Mouse (Mus musculus) liver, embryonic 14.5 days (tissue): ENCODE measurements around the gene Triap1. TPM values are rescaled to one million over a fixed set of nuclear protein-coding genes. Genes with fewer than 3 reads are reported as not detected.
"Not testable (repeated sequence)": the region's sequence is repeated elsewhere in the genome, so short reads cannot be mapped to it uniquely, and the experiment has no call there.

Experiments
- ATAC-seq: fragments of 200-750 bp; cut with Nextera tagmentation; 2 replicates; pipeline ENCODE4 v1.8.0; 2017; ENCODE audit warnings: moderate number of reproducible peaks, mild to moderate bottlenecking, moderate library complexity; ENCODE audit not compliant: insufficient read depth
- DNase-seq, 3 experiments: peaks; one replicate each; pipeline ENCODE4 v3.0.0-alpha.2; 2012 to 2013; ENCODE audit warnings: low read depth in 3 of 3, low spot score in 3 of 3
- H3K27ac ChIP-seq: fragments of 300-500 bp; sonication (generic); 2 replicates; pipeline ENCODE4 v1.5.1; 2014; ENCODE audit warnings: moderate library complexity, mild to moderate bottlenecking, control low read depth, inconsistent platforms
- H3K27me3 ChIP-seq: fragments of 300-500 bp; sonication (generic); 2 replicates; pipeline ENCODE4 v1.6.1; 2014; ENCODE audit warnings: mild to moderate bottlenecking, low read length, moderate library complexity; ENCODE audit not compliant: control insufficient read depth, insufficient read depth
- H3K36me3 ChIP-seq: fragments of 300-500 bp; sonication (generic); replicated peaks from 2 replicates; pipeline ENCODE4 v1.6.1; 2014; ENCODE audit warnings: low read depth; ENCODE audit not compliant: control insufficient read depth, insufficient read depth
- H3K4me1 ChIP-seq, 2 experiments: fragments of 200-500 bp in 1 of 2; fragments of 300-500 bp in 1 of 2; sonication (generic) in 1 of 2; replicated peaks; 2 replicates each; pipeline ENCODE4 v1.6.1; 2012 to 2014; ENCODE audit warnings: antibody characterized with exemption in 1 of 2, inconsistent platforms in 1 of 2, low read length in 1 of 2; ENCODE audit not compliant: control insufficient read depth in 2 of 2, insufficient read depth in 2 of 2
- H3K4me2 ChIP-seq: fragments of 300-500 bp; sonication (generic); 2 replicates; pipeline ENCODE4 v1.6.1; 2014; ENCODE audit warnings: low read depth, mild to moderate bottlenecking, control low read depth, moderate library complexity
- H3K4me3 ChIP-seq, 2 experiments: fragments of 200-500 bp in 1 of 2; fragments of 300-500 bp in 1 of 2; sonication (generic) in 1 of 2; 2 replicates each; pipeline ENCODE4 v1.5.1; 2012 to 2014; ENCODE audit warnings: low read depth in 2 of 2, low read length in 2 of 2, mild to moderate bottlenecking in 2 of 2, control low read depth in 1 of 2, inconsistent platforms in 1 of 2, moderate library complexity in 1 of 2; ENCODE audit not compliant: insufficient read depth in 1 of 2
- H3K9ac ChIP-seq: fragments of 300-500 bp; sonication (generic); replicated peaks from 2 replicates; pipeline ENCODE4 v1.6.1; 2014; ENCODE audit warnings: mild to moderate bottlenecking, control low read depth, moderate library complexity
- H3K9me3 ChIP-seq: fragments of 300-500 bp; sonication (generic); 2 replicates; pipeline ENCODE4 v1.6.1; 2016; ENCODE audit warnings: low read length, mixed read lengths; ENCODE audit not compliant: control insufficient read depth
- CTCF ChIP-seq: IDR thresholded peaks from 2 replicates; pipeline ENCODE4 v1.5.1; 2016; ENCODE audit warnings: antibody characterized with exemption, low read depth, control low read depth
- EP300 ChIP-seq: IDR thresholded peaks from 2 replicates; pipeline ENCODE4 v1.6.1; 2016; ENCODE audit warnings: antibody characterized with exemption, low read depth
- WGBS: fragments of 180-500 bp; shearing (Covaris S2); extraction: QIAGEN DNeasy Blood & Tissue Kit; methylation state at CpG from one replicate; pipeline ENCODE4 v1.1.7; 2014; ENCODE audit not compliant: insufficient replicate concordance; 5-methylcytosine and 5-hydroxymethylcytosine counted together
- polyA plus RNA-seq, 2 experiments: library from polyadenylated mRNA; depleted of rRNA in 1 of 2; stranded (reverse) in 1 of 2; unstranded in 1 of 2; fragments of >200 nt; fragmentation: Nextera tagmentation in 1 of 2; extraction: Ambion mirVana in 1 of 2; gene quantifications; 2 replicates each; pipeline versions ENCODE4 v1.2.1 to v1.2.3; 2012 to 2014

Gene Triap1
- polyA plus RNA-seq, 2 experiments, result 15.4 to 28.9 TPM

DNA sequence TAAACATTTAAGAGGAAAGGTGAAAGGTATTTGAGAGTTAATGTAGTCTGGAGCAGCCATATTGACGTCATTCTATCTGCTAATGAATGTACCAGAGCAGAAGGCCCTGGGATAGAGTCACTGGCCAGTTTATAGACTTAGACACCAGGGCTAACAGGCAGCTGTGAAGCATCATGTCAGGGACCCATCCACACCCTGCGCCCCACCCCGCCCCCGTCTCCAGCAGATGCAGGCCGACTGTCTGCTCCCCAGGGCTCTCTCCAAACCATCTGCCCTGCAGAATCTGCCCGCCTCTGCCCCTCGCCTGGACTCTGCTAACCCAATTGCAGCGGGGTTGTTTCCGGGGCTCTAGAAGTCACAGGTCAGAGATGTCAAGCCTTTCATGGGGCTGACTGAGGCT is 30.7 kb downstream of the Triap1 start:
- no peak for TF ChIP-seq CTCF
- no peak for TF ChIP-seq EP300
- no peak overlapping the region for H3K4me2 ChIP-seq
- no peaks in the 10 kb centered on the region for H3K9me3 ChIP-seq
- no peak overlapping the region for H3K4me3 ChIP-seq
- DNase-seq (no peak), ATAC-seq (no peak)
- H3K4me1 ChIP-seq, result no peaks in the 10 kb centered on the region
- 41% methylated on average over 9 of the region's 9 CpGs for WGBS
- no peaks in the 10 kb centered on the region for H3K36me3 ChIP-seq
- H3K9ac ChIP-seq, result no peak overlapping the region
- no peak overlapping the region for H3K27ac ChIP-seq
- peaks cover 17% of the 10 kb centered on the region for H3K27me3 ChIP-seq

DNA sequence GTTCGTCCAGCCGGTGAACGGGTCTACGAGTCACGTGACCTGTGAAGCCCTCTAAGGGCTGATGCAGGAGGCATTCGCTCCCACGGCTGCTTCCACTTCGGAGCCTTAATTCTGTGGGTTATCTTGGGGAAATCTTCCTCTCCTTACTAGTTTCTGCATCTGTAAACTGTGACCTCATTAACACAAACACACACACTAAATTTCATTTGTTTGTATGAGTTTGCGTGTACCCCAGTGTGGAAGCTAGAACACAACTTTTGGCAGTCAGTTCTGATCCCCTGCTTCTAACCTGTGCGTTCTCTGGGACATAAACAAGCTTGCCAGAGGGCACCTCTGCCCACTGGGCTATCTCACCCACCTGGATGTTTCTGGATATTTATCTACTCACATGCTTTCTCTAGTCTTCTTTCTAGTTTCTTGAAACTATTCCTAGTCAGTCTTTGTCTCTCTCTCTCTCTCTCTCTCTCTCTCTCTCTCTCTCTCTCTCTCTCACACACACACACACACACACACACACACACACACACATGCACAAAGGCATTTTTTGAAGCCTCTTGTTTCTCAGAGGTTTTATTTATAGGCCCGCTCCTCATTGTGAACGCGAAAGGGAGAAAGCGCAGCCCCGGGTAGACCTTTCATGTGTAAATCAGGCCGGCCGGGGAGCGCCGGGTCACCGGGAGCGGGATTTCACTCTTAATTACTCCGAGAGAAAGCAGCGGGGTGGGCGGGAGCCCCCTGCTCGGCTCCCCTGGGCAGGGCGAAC is 32.6 kb downstream of the Triap1 start:
- Histone ChIP-seq H3K27me3 (peaks cover 17% of the 10 kb centered on the region), H3K4me3 (no peak overlapping the region), H3K9me3 (no peaks in the 10 kb centered on the region), H3K36me3 (no peaks in the 10 kb centered on the region), H3K9ac (no peak overlapping the region), H3K27ac (no peak overlapping the region), H3K4me1 (no peaks in the 10 kb centered on the region), H3K4me2 (no peak overlapping the region)
- ATAC-seq, result no peak
- no peak for DNase-seq
- TF ChIP-seq CTCF, result no peak
- TF ChIP-seq EP300, result no peak
- WGBS, result 21% methylated on average over 26 of the region's 26 CpGs

DNA sequence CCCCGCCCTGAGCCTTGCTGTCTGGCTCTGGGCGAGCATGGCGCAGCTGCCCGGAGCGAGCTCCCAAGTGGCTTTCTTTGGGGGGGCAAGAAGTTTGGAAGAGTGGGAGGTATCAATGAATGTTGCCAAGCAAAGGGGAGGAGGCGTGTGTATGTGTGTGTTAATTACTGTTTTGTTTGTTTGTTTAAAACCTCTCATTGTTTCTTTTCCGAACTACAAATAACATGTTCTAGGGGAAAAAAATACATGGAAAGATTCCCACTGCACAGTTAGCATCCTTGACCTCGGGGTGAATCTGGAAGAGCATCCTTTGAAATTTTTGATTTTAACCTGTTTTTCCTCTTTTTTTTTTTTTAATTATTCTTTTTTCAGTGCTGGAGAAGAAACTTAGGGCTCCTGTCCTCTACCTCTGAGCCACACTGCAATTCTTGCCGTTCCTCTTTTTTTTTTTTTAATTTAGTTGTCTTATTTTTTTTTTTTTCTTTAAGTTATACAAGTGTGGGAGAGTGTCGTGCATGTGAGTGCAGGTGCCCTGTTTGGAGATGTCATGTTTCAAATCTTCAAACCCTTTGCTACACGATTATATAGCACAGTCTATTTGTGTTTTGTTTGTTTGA is 33.3 kb downstream of the Triap1 start:
- peaks cover 17% of the 10 kb centered on the region for H3K27me3 ChIP-seq
- no peak overlapping the region for H3K4me2 ChIP-seq
- TF ChIP-seq EP300 (no peak), CTCF (no peak)
- WGBS, result 20% methylated on average over 11 of the region's 11 CpGs
- DNase-seq, result no peak
- no peak for ATAC-seq
- H3K4me1 ChIP-seq, result no peaks in the 10 kb centered on the region
- no peaks in the 10 kb centered on the region for H3K9me3 ChIP-seq
- H3K9ac ChIP-seq, result no peak overlapping the region
- H3K27ac ChIP-seq, result no peak overlapping the region
- H3K36me3 ChIP-seq, result no peaks in the 10 kb centered on the region
- no peak overlapping the region for H3K4me3 ChIP-seq

DNA sequence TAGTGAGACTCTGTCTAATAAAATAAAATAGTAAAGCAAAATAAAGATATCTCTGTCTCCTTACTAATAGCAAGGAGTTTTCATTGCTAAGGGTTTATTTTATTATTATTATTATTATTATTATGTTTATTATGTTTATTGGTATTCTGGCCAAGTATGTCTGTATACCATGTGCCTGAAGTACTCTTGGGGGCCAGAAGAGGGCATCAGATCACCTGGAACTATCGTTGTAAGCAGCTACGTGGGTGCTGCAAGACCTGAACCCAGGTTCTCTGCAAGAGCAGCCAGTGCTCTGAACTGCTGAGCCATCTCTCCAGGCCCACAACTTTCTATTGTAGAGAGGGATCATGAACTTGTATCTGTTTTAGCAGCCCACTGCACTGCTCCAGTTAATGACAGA is 34.4 kb downstream of the Triap1 start:
- Histone ChIP-seq H3K4me1 (no peaks in the 10 kb centered on the region), H3K27me3 (peaks cover 17% of the 10 kb centered on the region), H3K4me3 (no peak overlapping the region), H3K9ac (no peak overlapping the region), H3K9me3 (no peaks in the 10 kb centered on the region), H3K27ac (no peak overlapping the region), H3K36me3 (no peaks in the 10 kb centered on the region), H3K4me2 (no peak overlapping the region)
- 46% methylated on average over 2 of the region's 2 CpGs for WGBS
- TF ChIP-seq EP300 (no peak), CTCF (peak; percentile 37; the same call in 1 of the 2 replicates)
- ATAC-seq, result no peak
- DNase-seq, result no peak

DNA sequence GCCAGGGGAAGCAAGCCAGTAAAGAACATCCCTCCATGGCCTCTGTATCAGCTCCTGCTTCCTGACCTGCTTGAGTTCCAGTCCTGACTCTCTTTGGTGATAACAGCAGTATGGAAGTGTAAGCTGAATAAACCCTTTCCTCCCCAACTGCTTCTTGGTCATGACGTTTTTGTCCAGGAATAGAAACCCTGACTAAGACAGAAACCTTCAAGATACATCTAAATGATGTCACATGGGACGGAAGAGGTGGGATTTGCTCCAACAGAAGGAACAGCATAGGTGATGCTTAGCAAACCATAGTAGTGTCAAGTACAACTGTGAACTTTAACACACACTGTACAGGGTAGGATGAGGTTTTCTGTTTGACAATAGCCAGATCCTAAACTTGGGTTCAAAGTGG is 37.9 kb downstream of the Triap1 start:
- not testable (repeated sequence) for ATAC-seq, DNase-seq, H3K36me3 ChIP-seq, H3K9me3 ChIP-seq, H3K9ac ChIP-seq, H3K27me3 ChIP-seq, H3K27ac ChIP-seq, H3K4me3 ChIP-seq, H3K4me1 ChIP-seq, H3K4me2 ChIP-seq
- 47% methylated on average over 2 of the region's 2 CpGs for WGBS
